Mouse (Mus musculus) thymus, adult 2 months (tissue): ENCODE results near the gene Grip1.

Source experiments
- CTCF ChIP-seq: fragments of 200-500 bp; IDR thresholded peaks from 2 replicates; pipeline ENCODE4 v1.5.1; 2012; ENCODE audit warnings: mild to moderate bottlenecking, control low read depth, low read length, moderate library complexity, borderline replicate concordance; ENCODE audit not compliant: control insufficient read depth, poor library complexity, insufficient read depth; ENCODE audit errors: extremely low read depth
- POLR2A ChIP-seq: fragments of 200-500 bp; IDR thresholded peaks from 2 replicates; pipeline ENCODE4 v1.6.1; 2012; ENCODE audit warnings: mild to moderate bottlenecking, low read length, control low read depth, moderate library complexity; ENCODE audit not compliant: control insufficient read depth, poor library complexity, insufficient read depth; ENCODE audit errors: extremely low read depth

- no peak for TF ChIP-seq CTCF
- TF ChIP-seq POLR2A: no peak
Measured at GRCm38 (mm10) chr10:119607501-119607900, 153.9 kb downstream of the Grip1 start.
